Mouse (Mus musculus): ENCODE results near the gene Rrm2.

GRCm38 (mm10) chr12:24709409-24709808 is 1.4 kb downstream of the Rrm2 start:
- 0 out of 2 replicates have a peak, but pooled peaks have one; percentile 39 for TF ChIP-seq TBP (IDR thresholded peaks at IDR 0.05; ENCODE audit: low read depth, low read length)
- no peak for TF ChIP-seq EP300 (IDR thresholded peaks at IDR 0.05; ENCODE audit: low read depth in 1 of 2, low read length in 2 of 2)
- no peak for TF ChIP-seq HCFC1 (IDR thresholded peaks at IDR 0.05; ENCODE audit: low read depth, low read length)
- no peak for TF ChIP-seq ZKSCAN1 (IDR thresholded peaks at IDR 0.05; ENCODE audit: low read depth, low read length)
